Mouse (Mus musculus) adrenal gland (tissue): ENCODE measurements around the gene Grwd1.

Experiments used
- intact Hi-C: fragments of 180-260 bp; cut with DNase I; formaldehyde crosslinking; loops from one replicate; pipeline ENCODE4 v1.15.1; 2025

Gene Grwd1

DNA sequence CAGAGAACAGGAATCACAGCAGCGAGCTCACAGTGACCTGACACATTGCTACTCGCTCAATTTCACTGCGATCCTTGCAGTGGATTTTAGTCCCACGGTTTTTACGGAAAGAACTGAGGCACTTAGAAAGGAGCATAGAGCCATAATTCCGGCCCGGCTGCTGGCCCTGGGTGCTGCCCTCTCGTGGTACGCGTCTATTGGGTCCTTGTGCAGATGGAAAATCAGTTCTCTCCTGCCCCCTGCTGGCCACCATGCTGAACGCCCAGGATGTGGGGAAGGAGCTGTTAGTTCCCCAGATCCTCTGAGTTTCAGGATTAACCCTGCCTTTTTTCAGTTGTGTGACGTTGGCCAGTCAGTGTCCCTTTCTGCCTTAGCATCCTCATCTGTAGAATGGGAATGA, 29.4 kb downstream of the Grwd1 start:
- intact Hi-C loops: loop anchor here (1.0 to 10.0 kb wide), 2 partner anchors 62 to 133 kb away; no protein-coding TSS in a partner anchor

DNA sequence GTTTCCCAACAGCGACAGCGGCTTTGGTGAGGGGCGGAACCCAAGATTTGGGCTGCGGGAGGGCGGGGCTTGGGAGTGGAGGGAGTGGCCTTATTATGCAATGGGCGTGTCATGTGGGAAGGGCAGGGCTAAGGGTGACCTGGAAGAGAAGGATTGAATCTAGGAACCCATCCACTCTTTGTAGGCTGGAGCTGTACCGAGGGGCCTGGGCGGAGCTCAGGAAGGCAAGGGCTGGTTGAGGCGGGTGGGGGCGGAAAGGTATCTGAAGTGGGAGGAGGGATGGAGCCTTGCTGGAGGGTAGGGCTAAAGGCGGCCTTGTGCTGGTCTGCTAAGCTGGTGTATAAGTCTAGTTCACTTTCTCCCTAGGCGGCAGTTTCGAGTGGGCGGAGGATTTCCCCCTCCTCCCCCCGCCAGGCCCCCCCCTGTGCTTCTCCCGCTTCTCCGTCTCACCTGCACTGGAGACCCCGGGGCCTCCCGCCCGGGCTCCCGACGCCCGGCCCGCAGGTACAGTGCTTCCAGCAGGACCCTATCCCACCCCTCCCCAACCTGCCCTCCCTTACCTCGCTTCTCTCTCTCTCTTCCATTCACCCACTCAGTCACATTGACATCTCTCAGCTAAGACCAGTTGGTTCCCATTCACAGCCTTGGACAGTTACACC, 30.1 kb downstream of the Grwd1 start:
- intact Hi-C loops: loop anchor here (1.0 to 10.0 kb wide), 2 partner anchors 61 to 134 kb away; no protein-coding TSS in a partner anchor

DNA sequence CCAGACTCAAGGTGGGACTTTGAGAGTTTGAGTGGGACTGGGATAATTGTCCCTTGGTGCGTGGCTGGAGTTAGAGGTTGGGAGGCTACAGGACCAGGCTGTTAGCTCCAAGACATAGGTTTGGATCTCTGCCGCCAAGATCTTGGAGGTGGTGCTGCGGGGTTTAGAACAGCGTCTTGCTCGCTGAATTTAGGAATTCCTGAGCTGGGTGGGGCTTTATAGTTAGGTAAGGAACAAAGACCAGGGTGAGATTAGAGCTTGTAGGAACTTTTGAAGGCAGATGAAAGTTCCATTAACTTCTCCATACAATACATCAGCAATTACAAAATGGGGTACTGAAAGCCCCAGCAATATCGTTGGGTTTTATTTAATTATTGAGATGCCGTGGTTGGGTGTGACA, 30.7 kb downstream of the Grwd1 start:
- intact Hi-C loops: loop anchor here (10.0 kb wide), 1 partner anchor 135 kb away; no protein-coding TSS in a partner anchor

DNA sequence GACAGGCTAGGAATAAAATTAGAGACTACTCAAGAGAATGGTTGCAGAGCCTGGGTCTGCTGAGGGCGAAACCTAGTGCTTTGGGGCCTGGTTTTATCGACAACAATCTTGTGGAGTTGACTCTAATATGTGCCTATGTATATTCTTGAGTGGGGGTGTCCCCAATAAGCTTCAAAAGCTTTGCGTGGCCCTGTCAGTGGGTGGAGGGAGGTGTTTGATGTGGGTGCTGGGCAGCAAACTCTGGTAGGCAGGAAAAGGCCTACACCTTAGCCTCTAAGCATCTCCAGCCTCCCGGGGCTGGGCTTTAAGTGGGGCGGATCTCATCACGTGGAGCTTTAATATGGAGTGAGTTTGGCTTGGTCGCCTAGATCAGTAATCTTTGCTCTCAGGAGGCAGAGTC, 31.8 kb downstream of the Grwd1 start:
- intact Hi-C loops: no loop called here

DNA sequence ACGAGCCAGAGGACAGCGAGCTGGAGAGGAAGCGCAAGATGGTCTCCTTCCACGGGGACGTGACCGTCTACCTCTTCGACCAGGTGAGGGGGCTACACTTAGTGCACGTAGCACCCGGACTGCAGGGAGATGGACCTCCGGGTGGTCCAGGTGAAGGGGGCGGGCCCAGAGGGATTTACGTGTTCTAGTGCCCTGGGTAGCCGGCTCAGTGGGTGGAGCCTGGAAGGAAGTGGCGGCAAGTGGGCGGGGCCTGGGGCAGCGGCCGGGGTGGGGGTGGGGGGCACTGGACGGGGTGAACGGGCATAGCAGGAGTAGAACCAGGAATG, 32.3 kb downstream of the Grwd1 start:
- intact Hi-C loops: no loop called here

DNA sequence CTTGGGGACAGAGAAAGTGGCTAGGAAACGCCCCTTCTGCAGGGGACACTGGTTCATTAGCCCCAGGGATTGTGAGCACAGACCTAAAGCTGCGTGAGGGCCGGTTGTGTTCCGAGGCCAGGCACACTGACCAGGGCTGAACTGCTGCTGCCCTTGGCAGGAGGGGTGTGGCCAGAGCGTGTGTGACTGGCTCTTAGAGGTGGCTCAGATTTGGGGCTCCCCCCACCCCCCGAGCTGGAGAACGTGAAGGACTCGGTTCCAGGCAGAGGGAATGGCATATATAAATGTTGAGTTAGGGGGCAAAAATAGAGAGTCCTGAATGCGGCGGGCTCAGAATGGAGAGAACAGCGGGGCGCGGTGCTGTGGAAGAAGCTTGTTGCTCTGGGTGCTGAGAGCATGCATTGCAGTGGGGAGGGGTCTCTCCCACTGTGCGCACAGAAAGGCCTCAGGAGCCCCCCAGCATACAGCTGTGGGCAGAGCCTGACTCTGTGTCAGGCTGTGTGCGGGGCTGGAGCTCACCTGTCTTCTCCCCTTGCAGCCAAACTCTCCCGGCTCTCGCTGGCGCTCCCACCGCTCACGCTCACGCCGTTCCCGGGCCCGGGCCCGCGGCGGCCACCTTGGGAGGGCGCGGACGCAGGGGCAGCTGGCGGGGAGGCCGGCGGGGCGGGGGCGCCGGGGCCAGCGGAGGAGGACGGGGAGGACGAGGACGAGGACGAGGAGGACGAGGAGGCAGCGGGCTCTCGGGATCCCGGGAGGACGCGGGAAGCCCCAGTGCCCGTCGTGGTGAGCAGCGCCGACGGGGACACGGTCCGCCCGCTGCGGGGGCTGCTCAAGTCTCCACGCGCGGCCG, 32.9 kb downstream of the Grwd1 start:
- intact Hi-C loops: no loop called here

DNA sequence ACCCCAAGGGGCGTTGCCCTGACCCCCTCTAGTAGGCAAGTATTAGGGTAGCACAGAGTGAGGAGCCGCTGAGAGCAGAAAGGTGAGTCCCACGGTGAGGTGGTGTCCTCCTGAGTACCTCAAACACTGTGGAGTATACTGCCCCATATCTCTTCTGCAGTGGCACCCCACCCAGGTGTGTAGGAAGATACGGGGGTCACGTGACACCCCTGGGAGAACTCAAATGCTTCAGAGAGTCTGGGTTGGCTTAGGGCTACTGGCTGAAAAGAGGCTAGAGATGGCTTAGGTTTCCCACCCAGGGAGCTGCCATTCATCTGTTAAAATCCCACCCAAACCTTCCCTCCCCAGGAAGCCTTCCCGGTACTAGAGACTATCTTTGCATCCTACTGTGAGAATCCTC, 33.8 kb downstream of the Grwd1 start:
- intact Hi-C loops: no loop called here

DNA sequence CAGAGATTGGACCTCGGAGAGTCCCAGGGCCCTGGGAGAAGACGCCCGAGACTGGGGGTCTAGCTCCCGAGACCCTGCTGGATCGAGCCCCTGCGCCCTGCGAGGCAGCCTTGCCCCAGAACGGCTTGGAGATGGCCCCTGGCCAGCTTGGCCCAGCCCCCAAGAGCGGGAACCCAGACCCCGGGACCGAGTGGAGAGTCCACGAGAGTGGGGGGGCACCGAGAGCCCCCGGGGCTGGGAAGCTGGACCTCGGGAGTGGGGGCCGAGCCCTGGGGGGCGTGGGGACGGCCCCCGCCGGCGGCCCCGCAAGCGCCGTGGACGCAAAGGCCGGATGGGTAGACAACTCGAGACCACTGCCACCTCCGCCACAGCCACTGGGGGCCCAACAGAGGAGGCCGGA, 35.8 kb downstream of the Grwd1 start:
- intact Hi-C loops: no loop called here

DNA sequence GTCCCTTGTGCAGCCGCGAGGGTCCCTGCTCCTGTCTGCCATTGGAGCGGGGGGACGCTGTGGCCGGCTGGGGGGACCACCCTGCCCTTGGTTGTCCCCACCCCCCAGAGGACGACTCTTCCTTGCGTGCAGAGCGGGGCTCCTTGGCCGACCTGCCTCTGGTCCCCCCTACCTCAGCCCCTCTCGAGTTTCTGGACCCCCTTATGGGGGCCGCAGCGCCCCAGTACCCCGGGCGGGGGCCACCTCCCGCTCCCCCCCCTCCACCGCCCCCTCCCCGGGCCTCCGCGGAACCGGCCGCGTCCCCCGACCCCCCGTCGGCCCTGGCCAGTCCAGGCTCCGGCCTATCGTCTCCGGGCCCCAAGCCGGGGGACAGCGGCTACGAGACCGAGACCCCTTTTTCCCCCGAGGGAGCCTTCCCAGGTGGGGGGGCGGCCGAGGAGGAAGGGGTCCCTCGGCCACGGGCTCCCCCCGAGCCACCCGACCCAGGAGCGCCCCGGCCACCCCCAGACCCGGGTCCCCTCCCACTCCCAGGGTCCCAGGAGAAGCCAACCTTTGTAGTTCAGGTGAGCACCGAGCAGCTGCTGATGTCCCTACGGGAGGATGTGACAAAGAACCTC, 36.7 kb downstream of the Grwd1 start:
- intact Hi-C loops: no loop called here

DNA sequence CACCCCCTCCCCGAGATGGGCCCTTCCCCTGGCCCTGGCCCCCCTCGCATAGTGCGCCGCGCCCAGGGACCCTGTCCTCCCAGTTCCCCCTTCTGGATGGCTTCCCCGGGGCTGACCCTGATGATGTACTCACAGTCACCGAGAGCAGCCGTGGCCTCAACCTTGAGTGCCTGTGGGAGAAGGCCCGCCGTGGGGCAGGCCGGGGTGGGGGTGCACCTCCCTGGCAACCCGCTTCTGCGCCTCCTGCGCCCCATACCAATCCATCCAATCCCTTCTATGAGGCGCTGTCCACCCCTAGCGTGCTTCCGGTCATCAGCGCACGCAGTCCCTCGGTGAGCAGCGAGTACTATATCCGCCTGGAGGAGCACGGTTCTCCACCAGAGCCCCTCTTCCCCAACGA, 37.5 kb downstream of the Grwd1 start:
- intact Hi-C loops: no loop called here

DNA sequence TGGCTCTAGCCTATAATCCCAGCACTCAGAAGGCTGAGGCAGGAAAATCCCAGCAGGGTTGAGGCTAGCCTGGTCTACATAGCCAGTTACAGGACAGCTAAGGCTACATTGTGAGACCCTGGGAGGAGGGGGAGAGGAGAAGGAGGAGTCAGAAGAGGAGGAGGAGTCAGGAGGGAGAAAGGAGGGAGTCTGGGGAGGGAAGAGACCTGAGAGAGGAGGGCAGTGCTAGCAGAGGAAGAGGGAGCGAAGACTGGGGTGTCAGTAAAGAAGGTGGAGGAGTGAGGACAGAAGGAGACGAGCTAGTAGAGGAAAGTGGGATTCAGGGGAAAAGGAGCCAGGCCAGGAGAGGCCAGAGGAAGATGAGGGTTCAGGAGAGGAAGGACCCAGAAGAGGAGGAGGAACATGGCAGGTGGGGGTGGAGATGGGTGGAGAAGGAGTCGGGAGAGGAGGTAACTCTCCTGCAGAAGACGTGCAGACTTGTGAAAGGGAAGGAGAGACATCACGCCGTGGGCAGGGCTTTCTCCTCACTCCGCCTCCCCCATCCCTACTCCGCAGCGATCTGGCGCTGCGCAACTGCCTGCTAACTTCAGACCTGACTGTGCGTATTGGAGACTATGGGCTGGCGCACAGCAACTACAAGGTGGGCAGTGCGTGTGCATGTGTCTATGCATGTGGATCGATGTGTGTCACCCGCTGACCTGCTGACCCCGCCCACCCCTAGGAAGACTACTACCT, 38.8 kb downstream of the Grwd1 start:
- intact Hi-C loops: no loop called here

DNA sequence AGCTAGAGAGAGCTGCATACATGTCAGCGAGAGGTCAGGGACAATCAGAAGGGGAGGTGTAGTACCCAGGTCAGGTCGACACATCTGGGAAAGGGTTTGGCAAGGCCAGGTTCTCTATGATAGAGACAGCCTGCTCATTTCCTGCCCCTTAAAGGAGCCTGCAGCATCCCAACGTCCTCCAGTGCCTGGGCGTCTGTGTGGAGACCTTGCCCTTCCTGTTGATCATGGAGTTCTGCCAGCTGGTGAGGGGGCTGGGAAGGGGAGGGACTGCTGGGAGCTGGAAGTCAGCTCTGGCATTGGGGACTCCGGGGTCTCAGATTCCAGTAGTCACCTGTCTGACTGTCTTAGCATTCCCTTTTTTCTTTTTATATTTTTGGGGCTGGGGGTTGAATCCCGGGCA, 40.0 kb downstream of the Grwd1 start:
- intact Hi-C loops: no loop called here

DNA sequence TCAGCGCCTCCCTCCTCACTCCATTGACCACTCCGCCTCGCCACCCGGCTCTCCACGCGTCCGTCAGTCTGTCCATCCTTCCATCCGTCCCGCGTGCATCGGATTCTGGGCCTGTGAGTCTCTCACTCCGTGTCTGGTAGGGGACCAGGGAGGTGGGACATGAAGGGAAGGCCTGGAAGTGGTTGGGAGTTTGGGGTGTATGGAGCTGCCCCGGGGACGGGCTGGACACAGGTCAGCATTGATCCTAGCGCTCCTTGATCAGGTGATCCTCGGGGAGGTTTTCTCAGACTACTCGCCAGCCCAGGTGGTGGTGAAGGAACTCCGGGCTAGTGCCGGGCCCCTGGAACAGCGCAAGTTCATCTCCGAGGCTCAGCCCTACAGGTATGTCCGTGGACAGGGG, 43.1 kb downstream of the Grwd1 start:
- intact Hi-C loops: no loop called here

DNA sequence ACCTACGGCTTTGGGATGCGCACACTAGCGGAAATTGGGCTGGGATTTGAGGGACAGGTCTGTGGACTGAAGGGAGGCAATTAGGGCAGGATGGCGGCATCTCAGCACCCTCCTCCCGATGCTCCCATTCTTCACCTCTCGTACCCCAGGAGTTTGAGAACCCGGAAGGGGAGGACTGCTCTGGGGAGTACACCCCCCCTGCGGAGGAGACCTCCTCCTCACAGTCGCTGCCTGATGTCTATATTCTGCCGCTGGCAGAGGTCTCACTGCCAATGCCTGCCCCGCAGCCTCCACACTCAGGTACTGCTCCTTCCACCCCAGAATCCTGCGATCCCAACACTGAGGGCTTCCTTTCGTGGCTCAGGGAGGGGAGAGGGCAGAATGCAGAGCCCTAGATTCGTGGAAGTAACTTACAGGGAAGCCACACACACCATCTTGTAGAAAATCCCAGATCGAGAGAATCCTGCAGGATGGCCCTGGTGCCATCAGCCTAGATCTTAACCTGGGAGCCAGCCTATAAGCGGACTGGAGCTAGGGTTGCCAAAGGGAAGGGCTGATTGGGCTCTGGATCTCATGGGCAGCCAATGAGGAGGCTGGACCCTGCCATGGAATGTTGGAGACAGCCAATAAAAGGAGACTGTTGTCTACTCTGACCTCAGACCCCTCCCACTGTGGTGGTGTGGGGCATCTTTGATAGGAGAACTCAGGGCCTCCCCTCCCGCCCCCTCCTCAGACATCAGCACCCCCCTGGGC, 43.9 kb downstream of the Grwd1 start:
- intact Hi-C loops: no loop called here

DNA sequence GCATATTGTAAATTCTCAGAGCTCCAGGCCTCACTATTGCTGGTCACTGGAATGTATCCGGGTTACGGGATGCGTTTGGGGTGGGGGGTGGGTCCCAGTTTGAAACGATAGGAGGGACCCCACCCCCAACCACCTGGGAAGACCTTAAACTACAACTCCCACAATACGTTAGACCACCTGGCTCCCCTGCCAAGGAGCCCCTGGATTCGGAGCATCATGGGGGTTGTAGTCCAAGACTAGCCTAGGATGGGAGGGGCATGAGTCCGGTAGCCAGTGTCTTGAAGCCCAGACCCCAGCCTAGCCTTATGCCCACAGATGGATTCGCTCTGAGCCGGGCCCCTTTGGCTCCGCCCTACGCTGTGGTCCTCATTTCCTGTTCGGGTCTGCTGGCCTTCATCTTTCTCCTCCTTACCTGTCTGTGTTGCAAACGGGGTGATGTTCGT, 44.6 kb downstream of the Grwd1 start:
- intact Hi-C loops: no loop called here

DNA sequence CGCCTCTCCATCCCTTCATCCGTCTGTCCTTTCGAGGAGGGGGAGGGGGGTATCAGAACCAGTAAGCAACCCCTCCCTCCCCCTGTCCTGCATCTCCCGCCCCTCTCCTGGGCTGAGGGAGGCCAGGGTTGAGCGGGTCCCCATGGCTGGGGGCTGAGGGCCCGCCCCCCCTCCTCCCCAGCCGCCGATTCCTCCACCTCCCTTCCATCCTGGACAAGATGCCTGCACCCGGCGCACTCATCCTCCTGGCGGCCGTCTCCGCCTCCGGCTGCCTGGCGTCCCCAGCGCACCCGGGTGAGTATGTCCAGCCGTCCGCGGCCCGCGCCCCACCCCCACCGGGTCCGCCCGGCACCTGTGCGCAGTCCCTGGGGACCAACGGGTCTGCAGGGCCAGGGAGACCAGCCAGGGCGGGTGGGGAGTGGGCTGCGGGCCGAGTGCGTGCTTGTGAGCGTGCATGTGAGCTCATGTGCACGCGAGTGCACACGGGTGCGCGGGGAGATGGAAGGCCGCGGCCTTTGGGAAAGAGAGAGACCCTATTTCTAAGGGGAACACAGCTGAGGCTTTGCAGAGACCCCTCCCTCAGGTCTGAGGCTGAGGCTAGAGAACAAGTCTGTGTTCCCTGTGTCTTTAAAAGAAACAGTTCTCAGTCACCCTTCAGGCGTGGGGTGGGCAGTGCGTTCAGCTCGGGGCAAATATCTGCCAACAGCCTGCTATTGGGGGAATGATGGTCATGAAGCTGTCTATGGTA, 45.2 kb downstream of the Grwd1 start:
- intact Hi-C loops: no loop called here

DNA sequence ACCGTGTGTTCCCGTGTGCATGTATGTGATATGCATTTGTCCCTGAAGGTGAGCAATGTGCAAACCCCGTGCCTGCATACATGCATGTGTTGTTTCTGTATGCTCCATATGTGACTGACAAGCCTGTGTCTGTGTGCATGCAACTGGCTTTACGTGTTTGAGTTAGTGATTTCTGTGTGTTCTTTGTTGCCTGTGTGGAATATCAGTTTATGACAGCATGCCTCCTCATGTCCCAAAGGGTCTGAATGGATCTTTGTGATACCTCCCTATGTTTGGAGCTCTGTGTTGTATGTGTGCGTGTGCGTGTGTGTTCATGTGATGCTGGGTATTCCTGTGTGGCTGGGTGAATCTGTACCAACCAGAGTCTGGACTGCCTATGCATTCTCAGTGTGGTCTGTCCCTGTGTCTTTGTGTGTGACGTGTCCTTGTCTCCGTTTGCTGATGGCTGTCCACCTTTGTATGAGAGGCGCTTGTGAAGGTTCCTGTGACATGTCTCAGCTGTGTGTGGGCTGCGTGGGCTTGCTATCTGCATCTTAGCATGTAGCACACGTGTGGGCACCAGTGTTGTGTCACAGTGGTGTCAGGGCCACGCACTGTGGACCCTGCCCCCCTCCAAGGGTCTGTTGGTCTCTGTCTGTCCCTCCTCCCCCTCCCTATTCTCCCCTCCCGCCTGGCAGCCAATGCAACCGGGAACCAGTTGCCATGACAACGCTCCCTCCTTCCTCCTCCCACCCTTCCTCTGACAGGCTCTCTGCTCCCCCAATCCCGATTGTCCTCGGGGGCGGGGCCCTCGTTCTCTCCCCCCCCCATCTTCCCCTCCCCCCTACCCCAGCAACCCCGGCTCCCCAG, 46.0 kb downstream of the Grwd1 start, which contains the start of gene Sult2b1:
Sult2b1 (minus strand) TSS at position 146 of the 849 bp plus-strand sequence.
- intact Hi-C loops: no loop called here

DNA sequence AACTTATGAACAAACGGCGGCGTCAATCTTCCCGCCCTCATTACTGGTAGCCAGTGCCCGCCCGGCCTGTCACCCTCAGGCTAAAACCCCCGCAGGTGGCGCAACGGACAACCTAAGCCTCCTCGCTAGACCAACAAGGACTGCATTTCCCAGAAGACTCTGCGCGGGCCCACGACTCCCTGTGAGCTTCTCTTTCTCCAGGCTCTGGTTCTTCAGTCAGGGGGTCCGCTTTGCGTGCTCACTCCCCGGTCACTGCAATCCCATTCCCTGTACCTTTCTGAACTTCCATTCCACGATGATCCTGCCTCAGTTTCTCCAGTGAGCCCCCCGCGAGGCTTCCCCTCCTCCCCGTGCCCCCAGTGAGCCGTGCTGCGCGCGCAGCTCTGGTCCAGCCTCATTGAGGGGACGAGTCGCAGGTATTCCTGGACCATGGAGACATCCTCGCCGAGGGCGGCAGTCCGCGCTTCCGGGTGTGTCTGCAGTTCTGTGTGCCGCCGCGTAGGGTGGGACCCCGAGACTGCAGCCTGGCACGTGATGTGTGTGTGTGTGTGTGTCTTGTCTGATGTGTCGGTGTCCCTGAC, 47.1 kb downstream of the Grwd1 start, which contains the start of gene Lmtk3:
Lmtk3 (plus strand) TSS at position 228 of the 581 bp plus-strand sequence.
- intact Hi-C loops: no loop called here

DNA sequence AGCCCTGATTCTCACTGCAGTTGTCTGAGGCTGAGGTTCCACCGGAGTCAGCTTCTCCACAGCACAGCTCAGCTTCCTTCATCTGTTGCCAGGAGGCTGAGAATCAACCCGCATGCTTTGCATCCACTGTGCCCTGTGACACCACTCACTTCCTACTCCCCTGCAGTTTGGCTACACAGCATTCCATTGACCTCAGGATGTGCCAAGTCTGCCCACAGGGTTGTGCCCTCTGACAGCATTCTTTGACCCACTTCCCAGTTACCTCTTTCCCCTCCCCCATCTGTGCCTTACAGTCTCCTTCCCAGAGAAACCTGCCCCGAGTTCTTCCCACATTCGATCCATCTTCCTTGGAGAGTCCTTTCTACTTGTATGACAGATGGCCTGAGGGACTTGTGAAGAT, 48.5 kb downstream of the Grwd1 start:
- intact Hi-C loops: no loop called here
